Mouse (Mus musculus): ENCODE data around the gene Chchd6.

Gene Chchd6

GRCm38 (mm10) chr6:89592016-89592415 is 3.4 kb downstream of the Chchd6 start:
- in situ Hi-C loops (cut with MboI; ENCODE audit: unreplicated experiment in 2 of 2) = no loop called here

- in situ Hi-C loops (cut with MboI; ENCODE audit: unreplicated experiment in 2 of 2) = no loop called here
These were observed 3.9 kb downstream of the Chchd6 start for GRCm38 (mm10) chr6:89591531-89591930.

DNA sequence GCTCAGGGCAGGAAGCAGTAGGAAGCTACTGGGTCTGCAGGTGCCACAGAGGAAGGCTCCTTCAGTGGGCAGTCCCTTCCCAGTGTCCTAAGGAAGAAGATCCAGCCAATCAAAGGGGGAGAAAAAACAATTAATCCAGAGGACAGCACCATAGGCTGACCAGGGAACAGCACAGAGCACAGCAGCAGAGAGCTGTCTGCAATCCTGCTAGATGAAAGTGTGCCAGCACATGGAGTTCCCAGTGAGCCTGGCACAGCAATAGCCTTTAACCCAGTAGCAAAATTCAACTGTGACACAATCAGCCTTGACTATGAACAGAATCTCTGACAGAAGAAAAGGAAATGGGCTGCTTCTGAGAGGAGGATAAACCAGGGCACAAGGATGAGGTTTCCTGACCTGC is 9.8 kb downstream of the Chchd6 start:
- in situ Hi-C loops (cut with MboI; ENCODE audit: unreplicated experiment in 2 of 2) = no loop called here

DNA sequence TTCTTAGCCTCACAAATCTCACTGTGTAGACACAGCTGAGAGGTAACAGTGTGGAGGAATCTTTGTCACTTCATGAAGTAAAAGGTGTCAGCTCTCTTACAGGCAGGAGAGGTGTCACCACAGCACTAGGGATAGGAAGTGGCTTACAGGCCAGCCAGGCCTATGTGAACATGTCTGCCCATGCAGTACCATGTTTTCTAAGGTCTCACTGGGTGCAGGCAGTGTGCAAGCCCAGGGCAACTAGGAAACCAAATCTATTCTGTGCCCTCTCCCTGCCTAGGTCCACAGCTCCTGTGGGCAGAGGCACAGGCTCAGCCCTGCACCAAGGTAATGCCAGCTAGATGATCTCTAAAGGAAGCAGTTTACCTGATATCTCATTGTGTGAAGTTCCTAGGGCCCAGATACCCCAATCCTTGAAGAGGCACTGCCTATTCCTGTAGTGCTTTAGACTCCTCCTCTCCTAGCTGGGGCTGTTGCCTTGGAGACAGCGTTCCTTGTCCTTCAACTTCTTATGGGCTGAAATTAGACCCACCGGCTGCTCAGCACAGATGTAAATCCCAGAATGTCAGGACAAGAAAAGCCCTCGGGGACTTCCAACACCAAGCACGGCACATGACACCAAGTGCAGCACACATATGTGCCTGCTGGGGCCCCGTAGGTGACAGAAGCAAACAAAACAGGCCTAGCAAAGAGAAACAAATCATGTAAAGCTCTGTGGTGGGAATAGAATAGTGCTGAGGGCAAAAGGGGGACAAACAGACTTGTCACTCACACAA is 10.6 kb downstream of the Chchd6 start:
- in situ Hi-C loops (cut with MboI; ENCODE audit: unreplicated experiment in 2 of 2) = no loop called here

DNA sequence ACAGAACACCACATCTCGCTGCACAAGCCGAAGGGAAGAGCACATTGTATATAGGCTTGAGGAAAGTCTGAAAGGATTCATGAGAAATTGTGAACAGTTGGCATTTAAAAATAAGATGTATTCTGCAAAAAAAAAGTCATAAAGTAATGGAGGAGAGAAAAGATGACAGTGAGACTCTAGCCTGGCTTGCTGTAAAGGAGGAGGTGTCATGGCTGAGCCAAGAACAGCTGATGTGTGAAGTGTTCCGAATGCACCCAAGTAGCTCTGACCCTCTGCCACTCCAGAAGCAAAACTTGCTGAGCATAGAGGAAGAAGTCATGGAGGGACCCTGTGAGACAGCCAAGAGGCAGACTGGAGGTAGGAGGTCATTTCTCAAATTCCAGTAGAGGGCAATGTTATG is 12.3 kb downstream of the Chchd6 start:
- in situ Hi-C loops (cut with MboI; ENCODE audit: unreplicated experiment in 2 of 2) = no loop called here

- in situ Hi-C loops (cut with MboI; ENCODE audit: unreplicated experiment in 2 of 2) = no loop called here
These were observed 20.8 kb downstream of the Chchd6 start for GRCm38 (mm10) chr6:89574641-89575040.

GRCm38 (mm10) chr6:89573768-89574167 is 21.7 kb downstream of the Chchd6 start:
- in situ Hi-C loops (cut with MboI; ENCODE audit: unreplicated experiment in 2 of 2) = no loop called here

- in situ Hi-C loops (cut with MboI; ENCODE audit: unreplicated experiment in 2 of 2) = no loop called here
These were observed 22.4 kb downstream of the Chchd6 start for GRCm38 (mm10) chr6:89572921-89573636.

GRCm38 (mm10) chr6:89569370-89569769 is 26.1 kb downstream of the Chchd6 start:
- in situ Hi-C loops (cut with MboI; ENCODE audit: unreplicated experiment in 2 of 2) = no loop called here

DNA sequence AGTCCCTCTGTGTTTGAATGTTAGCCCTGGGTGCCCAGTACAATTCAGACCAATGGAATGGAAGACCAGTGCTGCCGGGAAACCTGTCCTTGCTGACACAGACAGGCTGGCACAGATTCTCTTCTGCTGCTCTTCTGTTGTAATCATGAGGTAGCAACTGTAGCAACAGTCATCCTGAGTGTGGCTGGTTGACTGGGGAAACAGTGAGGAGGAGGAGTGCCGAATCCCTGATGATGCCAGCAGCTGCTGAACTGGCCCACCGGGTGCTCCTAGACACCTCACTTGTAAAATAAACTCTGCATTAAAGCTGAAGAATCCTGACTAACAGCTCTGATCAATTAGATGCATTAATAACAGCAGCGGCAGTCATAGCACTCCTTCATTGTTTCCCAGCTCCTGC is 28.7 kb downstream of the Chchd6 start:
- in situ Hi-C loops (cut with MboI; ENCODE audit: unreplicated experiment in 2 of 2) = no loop called here

- in situ Hi-C loops (cut with MboI; ENCODE audit: unreplicated experiment in 2 of 2) = no loop called here
These were observed 32.1 kb downstream of the Chchd6 start for GRCm38 (mm10) chr6:89563381-89563780.

DNA sequence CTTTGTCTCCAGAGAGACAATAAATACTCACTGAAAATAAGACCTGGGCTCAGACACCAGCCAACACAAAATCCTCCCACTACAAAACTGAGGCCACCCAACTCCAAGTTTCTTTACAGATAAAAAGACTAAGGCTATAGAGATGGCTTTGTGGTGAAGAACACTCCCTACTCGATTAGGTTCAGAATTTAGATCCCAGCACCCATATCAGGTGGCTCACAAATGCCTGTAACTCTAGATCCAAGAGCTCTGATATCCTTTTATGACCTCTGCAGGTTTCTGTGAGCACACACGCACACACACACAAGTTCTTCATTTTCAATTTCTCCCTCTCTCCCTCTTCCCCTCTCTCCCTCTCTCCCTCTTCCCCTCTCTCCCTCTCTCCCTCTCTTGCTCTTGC is 34.6 kb downstream of the Chchd6 start:
- in situ Hi-C loops (cut with MboI; ENCODE audit: unreplicated experiment in 2 of 2) = no loop called here

GRCm38 (mm10) chr6:89557654-89558053 is 37.8 kb downstream of the Chchd6 start:
- in situ Hi-C loops (cut with MboI; ENCODE audit: unreplicated experiment in 2 of 2) = loop anchor here (5.0 to 10.0 kb wide), 6 partner anchors 75 to 625 kb away; partner anchors contain the start of gene Plxna1 (in 1 of the 2)

DNA sequence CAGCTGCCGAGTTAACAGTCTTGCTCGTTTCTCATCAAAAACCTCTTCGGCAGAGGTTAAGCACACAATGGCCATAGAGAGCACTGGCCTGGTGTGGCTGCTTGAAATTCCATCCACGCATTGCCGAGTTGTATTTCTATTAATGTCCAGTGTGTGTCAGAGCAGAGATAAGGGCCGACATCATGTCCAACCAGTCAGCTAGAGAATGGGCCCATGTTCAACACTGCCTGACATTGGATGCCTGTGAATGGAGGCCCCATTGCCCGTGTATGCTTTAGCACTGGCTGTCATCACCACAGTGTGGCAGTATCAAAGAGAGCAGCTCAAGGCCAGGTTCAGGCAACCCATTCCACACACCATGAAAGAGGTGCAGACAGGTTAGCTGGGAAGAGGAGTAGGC is 38.9 kb downstream of the Chchd6 start:
- in situ Hi-C loops (cut with MboI; ENCODE audit: unreplicated experiment in 2 of 2) = loop anchor here (5.0 to 10.0 kb wide), 6 partner anchors 76 to 624 kb away; partner anchors contain the start of gene Plxna1 (in 1 of the 2)

- in situ Hi-C loops (cut with MboI; ENCODE audit: unreplicated experiment in 2 of 2) = loop anchor here (5.0 to 10.0 kb wide), 6 partner anchors 76 to 624 kb away; partner anchors contain the start of gene Plxna1 (in 1 of the 2)
These were observed 39.5 kb downstream of the Chchd6 start for GRCm38 (mm10) chr6:89555971-89556370.

GRCm38 (mm10) chr6:89554029-89554428 is 41.4 kb downstream of the Chchd6 start:
- in situ Hi-C loops (cut with MboI; ENCODE audit: unreplicated experiment in 2 of 2) = loop anchor here (5.0 to 10.0 kb wide), 8 partner anchors 182 to 622 kb away; no protein-coding TSS in a partner anchor

- in situ Hi-C loops (cut with MboI; ENCODE audit: unreplicated experiment in 2 of 2) = loop anchor here (5.0 to 10.0 kb wide), 8 partner anchors 181 to 621 kb away; no protein-coding TSS in a partner anchor
These were observed 42.3 kb downstream of the Chchd6 start for GRCm38 (mm10) chr6:89553012-89553704.

DNA sequence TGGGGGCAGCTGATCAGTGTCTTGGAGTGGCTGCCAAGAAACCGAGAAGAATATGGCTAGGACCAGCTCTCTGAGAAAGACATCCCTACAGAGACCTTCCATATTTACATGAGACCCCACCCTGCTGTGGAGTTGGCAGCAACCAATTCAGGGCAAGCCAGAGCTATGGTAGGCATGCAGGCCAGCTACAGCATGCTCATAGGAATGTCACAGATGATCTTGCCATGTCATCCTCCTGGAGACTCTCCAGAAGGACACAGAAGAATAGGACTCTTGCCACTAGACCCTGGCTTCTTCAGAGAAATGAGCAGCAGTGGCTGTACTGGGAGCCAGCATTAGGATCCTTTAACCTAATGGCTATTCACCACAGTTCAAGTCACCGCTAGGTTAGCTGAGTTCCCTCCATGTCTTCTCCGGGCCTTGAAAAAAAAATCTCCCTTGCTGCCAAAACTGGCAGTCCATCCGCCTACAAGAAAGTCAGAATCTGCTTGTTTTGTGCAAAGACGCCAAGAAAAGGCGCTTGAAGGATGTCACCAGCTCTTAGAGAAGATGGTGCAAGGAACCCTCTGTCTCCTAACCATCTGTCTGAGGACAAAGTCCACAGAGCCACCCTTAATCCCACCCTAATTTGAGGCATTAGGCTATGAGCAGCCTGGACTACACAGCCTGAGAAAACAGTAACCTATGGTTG is 43.0 kb downstream of the Chchd6 start:
- in situ Hi-C loops (cut with MboI; ENCODE audit: unreplicated experiment in 2 of 2) = loop anchor here (5.0 to 10.0 kb wide), 8 partner anchors 180 to 620 kb away; no protein-coding TSS in a partner anchor

DNA sequence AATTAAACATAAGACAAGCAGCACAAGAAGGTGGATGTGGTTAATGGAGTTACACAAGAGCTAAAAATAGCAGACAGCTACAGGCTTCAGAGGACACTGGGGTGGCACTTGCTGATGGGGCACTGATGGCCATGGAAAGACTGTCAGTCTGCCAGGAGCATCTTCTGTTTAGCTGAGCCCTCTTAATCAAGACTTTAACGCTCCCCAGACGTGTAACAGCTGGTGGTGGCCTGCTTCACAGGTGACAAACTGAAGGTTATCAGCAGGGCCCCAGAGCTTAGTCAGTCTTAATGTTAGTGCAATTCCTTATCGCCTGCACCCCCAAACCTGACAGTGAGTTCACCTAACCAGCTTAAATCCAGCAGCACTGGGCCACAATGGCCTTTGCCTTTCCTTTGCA is 46.3 kb downstream of the Chchd6 start:
- in situ Hi-C loops (cut with MboI; ENCODE audit: unreplicated experiment in 2 of 2) = no loop called here

GRCm38 (mm10) chr6:89547951-89548350 is 47.5 kb downstream of the Chchd6 start:
- in situ Hi-C loops (cut with MboI; ENCODE audit: unreplicated experiment in 2 of 2) = no loop called here
